Mouse (Mus musculus): ENCODE data around the gene Mtmr12.

GRCm38 (mm10) chr15:12257730-12258494 lies 53.1 kb downstream of the Mtmr12 start:
- TF ChIP-seq CTCF (IDR thresholded peaks at IDR 0.05; ENCODE audit: extremely low read depth, insufficient read depth, low read length) (no peak), POLR2A (IDR thresholded peaks at IDR 0.05; ENCODE audit: extremely low read depth, insufficient read depth, low read length) (no peak)

Data from cortical plate, adult 2 months (tissue).